In genomic region chr4:125059025-125059424, GRCm38 (mm10) we compare ENCODE assay signal across 8 mouse cellular contexts. TPM values are rescaled to one million over a fixed set of nuclear protein-coding genes. Genes with fewer than 3 reads are reported as not detected.
DNase-seq lines count a peak whose midpoint lies in the region; ATAC-seq and TF ChIP-seq lines count a peak whose summit lies in the region.

No protein-coding gene starts in this region.

- no peak overlapping the region for H3K9ac ChIP-seq in ES-Bruce4 (ENCODE audit: low read depth, poor library complexity, severe bottlenecking)
- 0 out of 2 replicates have a peak overlapping the region, but pooled peaks have one; percentile 11 for H3K9ac ChIP-seq in forebrain, embryonic 16.5 days (replicated peaks; ENCODE audit: low read depth, low read length)
- 0 out of 2 replicates have a peak overlapping the region, but pooled peaks have one; percentile 31 for H3K9ac ChIP-seq in hindbrain, embryonic 11.5 days (ENCODE audit: low read depth, low read length)
- H3K9ac ChIP-seq in lung, embryonic 16.5 days (ENCODE audit: low read length) = peak overlapping the region; percentile 46

- no peak for TF ChIP-seq POLR2A in ES-Bruce4 (IDR thresholded peaks at IDR 0.05; ENCODE audit: insufficient read depth, low read length)

- peak; percentile 71 to 75 for DNase-seq in adrenal gland, postnatal 36 days
- DNase-seq in hindbrain, embryonic 11.5 days (ENCODE audit: low spot score) = peak; percentile 78
- peak; percentile 57 to 73 for DNase-seq in layer of hippocampus, postnatal 14 days (ENCODE audit: low spot score in 2 of 2)
- DNase-seq in ovary, postnatal 10 days (ENCODE audit: low spot score) = peak; percentile 33
- peak; percentile 37 to 44 for DNase-seq in thymus, postnatal 36 days

- WGBS in forebrain, embryonic 16.5 days = 3% methylated on average over 8 of the region's 8 CpGs
- WGBS in hindbrain, embryonic 11.5 days = 1% methylated on average over 8 of the region's 8 CpGs
- WGBS in lung, embryonic 16.5 days = under 1% methylated on average over 8 of the region's 8 CpGs

- peak; percentile 75 for ATAC-seq in forebrain, embryonic 16.5 days
- peak; percentile 70; the same call in 1 of the 2 replicates for ATAC-seq in hindbrain, embryonic 11.5 days (ENCODE audit: low FRiP score)
- peak; percentile 79 for ATAC-seq in lung, embryonic 16.5 days (ENCODE audit: low read depth)

- no peaks in the 10 kb centered on the region for H3K9me3 ChIP-seq in ES-Bruce4 (replicated peaks; ENCODE audit: control insufficient read depth, insufficient read depth, low read length, poor library complexity, severe bottlenecking)
- no peaks in the 10 kb centered on the region for H3K9me3 ChIP-seq in forebrain, embryonic 16.5 days (ENCODE audit: control insufficient read depth, low read length)
- no peaks in the 10 kb centered on the region for H3K9me3 ChIP-seq in hindbrain, embryonic 11.5 days (ENCODE audit: control insufficient read depth, low read length)
- H3K9me3 ChIP-seq in lung, embryonic 16.5 days (ENCODE audit: control insufficient read depth, low read length) = no peaks in the 10 kb centered on the region

- H3K27ac ChIP-seq in ES-Bruce4 (ENCODE audit: insufficient read depth, low read length) = no peak overlapping the region
- no peak overlapping the region for H3K27ac ChIP-seq in forebrain, embryonic 16.5 days (ENCODE audit: low read length)
- H3K27ac ChIP-seq in hindbrain, embryonic 11.5 days (ENCODE audit: low read depth, low read length) = no peak overlapping the region
- no peak overlapping the region for H3K27ac ChIP-seq in lung, embryonic 16.5 days (ENCODE audit: low read length)

- H3K36me3 ChIP-seq in ES-Bruce4 (ENCODE audit: control insufficient read depth, insufficient read depth, low read length, poor library complexity, severe bottlenecking) = peaks cover 12% of the 10 kb centered on the region
- peaks cover 17% of the 10 kb centered on the region for H3K36me3 ChIP-seq in forebrain, embryonic 16.5 days (ENCODE audit: control insufficient read depth, insufficient read depth)
- 0 out of 2 replicates have a peak, but pooled peaks cover 9% of the 10 kb centered on the region for H3K36me3 ChIP-seq in hindbrain, embryonic 11.5 days (ENCODE audit: control insufficient read depth, insufficient read depth, low read length)
- H3K36me3 ChIP-seq in lung, embryonic 16.5 days (ENCODE audit: control insufficient read depth, insufficient read depth, low read length) = peaks cover 14% of the 10 kb centered on the region

- peak overlapping the region; percentile 16; the same call in 1 of the 2 replicates for H3K4me3 ChIP-seq in ES-Bruce4 (ENCODE audit: low read depth, low read length)
- 0 out of 2 replicates have a peak overlapping the region, but pooled peaks have one; percentile 5 for H3K4me3 ChIP-seq in forebrain, embryonic 16.5 days (replicated peaks; ENCODE audit: low read length)
- no peak overlapping the region for H3K4me3 ChIP-seq in hindbrain, embryonic 11.5 days (ENCODE audit: low read depth, low read length)
- 0 out of 2 replicates have a peak overlapping the region, but pooled peaks have one; percentile 16 for H3K4me3 ChIP-seq in lung, embryonic 16.5 days (ENCODE audit: low read length)

- H3K27me3 ChIP-seq in ES-Bruce4 (ENCODE audit: control insufficient read depth, insufficient read depth, low read length, poor library complexity, severe bottlenecking) = no peaks in the 10 kb centered on the region
- no peaks in the 10 kb centered on the region for H3K27me3 ChIP-seq in forebrain, embryonic 16.5 days (replicated peaks; ENCODE audit: control insufficient read depth, insufficient read depth, low read length)
- no peaks in the 10 kb centered on the region for H3K27me3 ChIP-seq in hindbrain, embryonic 11.5 days (ENCODE audit: control insufficient read depth, insufficient read depth, low read length)
- no peaks in the 10 kb centered on the region for H3K27me3 ChIP-seq in lung, embryonic 16.5 days (ENCODE audit: control insufficient read depth, insufficient read depth, low read depth, low read length)

- H3K4me1 ChIP-seq in ES-Bruce4 (ENCODE audit: control insufficient read depth, insufficient read depth, low read length) = no peaks in the 10 kb centered on the region
- peaks cover 5% of the 10 kb centered on the region; the same call in 1 of the 2 replicates for H3K4me1 ChIP-seq in forebrain, embryonic 16.5 days (replicated peaks; ENCODE audit: control insufficient read depth, insufficient read depth, low read length)
- no peaks in the 10 kb centered on the region for H3K4me1 ChIP-seq in hindbrain, embryonic 11.5 days (replicated peaks; ENCODE audit: control insufficient read depth, insufficient read depth, low read length)
- peaks cover 4% of the 10 kb centered on the region; the same call in 1 of the 2 replicates for H3K4me1 ChIP-seq in lung, embryonic 16.5 days (replicated peaks; ENCODE audit: control insufficient read depth, insufficient read depth, low read length)

- TF ChIP-seq EP300 in ES-Bruce4 (IDR thresholded peaks at IDR 0.05; ENCODE audit: insufficient read depth, low read depth, low read length) = 0 out of 2 replicates have a peak, but pooled peaks have one; percentile 13

- TF ChIP-seq CTCF in ES-Bruce4 (IDR thresholded peaks at IDR 0.05; ENCODE audit: low read depth, low read length) = peak; percentile 94

- H3K4me2 ChIP-seq in forebrain, embryonic 16.5 days (ENCODE audit: low read length) = peak overlapping the region; percentile 38
- peak overlapping the region; percentile 23 for H3K4me2 ChIP-seq in hindbrain, embryonic 11.5 days (replicated peaks; ENCODE audit: low read depth, low read length)
- H3K4me2 ChIP-seq in lung, embryonic 16.5 days (ENCODE audit: low read depth, low read length) = peak overlapping the region; percentile 51

RNA-seq across cellular contexts. Expression of gene Dnali1, which starts 6.5 kb away (rescaled TPM):
- not detected in 2 replicates for polyA plus RNA-seq in ES-Bruce4 (2011; ENCODE audit: insufficient read depth, insufficient read length, low read depth, missing spikeins)
- not detected for total RNA-seq in adrenal gland, postnatal 36 days (2021)
- polyA plus RNA-seq in forebrain, embryonic 16.5 days (2015; fragmentation: Nextera tagmentation; extraction: Ambion mirVana) = 0.41 and 0.51 TPM in 2 replicates
- polyA plus RNA-seq in hindbrain, embryonic 11.5 days (2014; fragmentation: Nextera tagmentation; extraction: Ambion mirVana) = 0.64 and 0.91 TPM in 2 replicates
- total RNA-seq in layer of hippocampus, postnatal 14 days (2021) = 1 to 10 TPM in 1 of 2 experiments, under 1 TPM in 1; 0.76 to 2.0 TPM
- polyA plus RNA-seq in lung, embryonic 16.5 days (2015; fragmentation: Nextera tagmentation; extraction: Ambion mirVana) = 4.6 and 6.6 TPM in 2 replicates

RNA-seq across cellular contexts. Expression of gene Snip1, which starts 7.4 kb away (rescaled TPM):
- polyA plus RNA-seq in ES-Bruce4 (2011; ENCODE audit: insufficient read depth, insufficient read length, low read depth, missing spikeins) = 20.0 and 23.8 TPM in 2 replicates
- 10 to 100 TPM; 18.3 to 20.0 TPM for total RNA-seq in adrenal gland, postnatal 36 days (2021)
- polyA plus RNA-seq in forebrain, embryonic 16.5 days (2015; fragmentation: Nextera tagmentation; extraction: Ambion mirVana) = 27.3 and 29.7 TPM in 2 replicates
- 37.7 and 37.9 TPM in 2 replicates for polyA plus RNA-seq in hindbrain, embryonic 11.5 days (2014; fragmentation: Nextera tagmentation; extraction: Ambion mirVana)
- 10 to 100 TPM; 13.7 to 15.1 TPM for total RNA-seq in layer of hippocampus, postnatal 14 days (2021)
- polyA plus RNA-seq in lung, embryonic 16.5 days (2015; fragmentation: Nextera tagmentation; extraction: Ambion mirVana) = 24.1 and 28.8 TPM in 2 replicates

RNA-seq across cellular contexts. Expression of gene Meaf6, which starts 25.9 kb away (rescaled TPM):
- 35.2 and 39.6 TPM in 2 replicates for polyA plus RNA-seq in ES-Bruce4 (2011; ENCODE audit: insufficient read depth, insufficient read length, low read depth, missing spikeins)
- 10 to 100 TPM; 30.3 to 36.2 TPM for total RNA-seq in adrenal gland, postnatal 36 days (2021)
- polyA plus RNA-seq in forebrain, embryonic 16.5 days (2015; fragmentation: Nextera tagmentation; extraction: Ambion mirVana) = 148 and 154 TPM in 2 replicates
- 122 and 131 TPM in 2 replicates for polyA plus RNA-seq in hindbrain, embryonic 11.5 days (2014; fragmentation: Nextera tagmentation; extraction: Ambion mirVana)
- total RNA-seq in layer of hippocampus, postnatal 14 days (2021) = 100 to 1,000 TPM; 110 to 113 TPM
- polyA plus RNA-seq in lung, embryonic 16.5 days (2015; fragmentation: Nextera tagmentation; extraction: Ambion mirVana) = 48.9 and 49.7 TPM in 2 replicates

RNA-seq across cellular contexts. Expression of gene Gnl2, which starts 42.6 kb away (rescaled TPM):
- 112 and 140 TPM in 2 replicates for polyA plus RNA-seq in ES-Bruce4 (2011; ENCODE audit: insufficient read depth, insufficient read length, low read depth, missing spikeins)
- 10 to 100 TPM; 44.9 to 63.1 TPM for total RNA-seq in adrenal gland, postnatal 36 days (2021)
- polyA plus RNA-seq in forebrain, embryonic 16.5 days (2015; fragmentation: Nextera tagmentation; extraction: Ambion mirVana) = 101 and 107 TPM in 2 replicates
- 91.2 and 103 TPM in 2 replicates for polyA plus RNA-seq in hindbrain, embryonic 11.5 days (2014; fragmentation: Nextera tagmentation; extraction: Ambion mirVana)
- total RNA-seq in layer of hippocampus, postnatal 14 days (2021) = 10 to 100 TPM; 62.6 to 71.7 TPM
- polyA plus RNA-seq in lung, embryonic 16.5 days (2015; fragmentation: Nextera tagmentation; extraction: Ambion mirVana) = 70.6 and 70.8 TPM in 2 replicates
